Mouse (Mus musculus) stomach, postnatal 0 days (tissue): ENCODE measurements around the gene Ptk7.

Experiments used
- CTCF ChIP-seq: IDR thresholded peaks from 2 replicates; pipeline ENCODE4 v1.5.1; 2016; ENCODE audit warnings: antibody characterized with exemption, low read depth, mild to moderate bottlenecking, moderate library complexity
- EP300 ChIP-seq: optimal IDR thresholded peaks from 2 replicates; pipeline ENCODE3; 2016; ENCODE audit warnings: antibody characterized with exemption

DNA sequence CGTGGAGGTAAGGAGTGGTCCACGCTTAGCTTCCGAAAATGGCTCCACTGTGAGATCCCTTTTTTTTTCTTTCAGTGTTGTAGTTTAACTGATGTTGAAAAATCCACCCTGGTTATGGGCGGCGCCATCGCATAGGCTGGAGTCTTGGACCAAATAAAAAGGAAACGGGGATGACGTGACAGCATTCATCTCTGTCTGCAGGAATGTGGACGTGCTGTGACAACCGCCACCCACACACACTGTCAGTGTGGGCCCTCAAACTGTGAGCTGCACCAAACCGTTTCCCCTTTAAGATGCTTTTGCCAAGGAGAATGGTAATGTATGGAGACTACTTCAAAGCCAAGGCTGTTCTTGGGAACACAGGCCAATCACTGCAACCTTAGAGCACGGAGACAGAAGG, 23.3 kb downstream of the Ptk7 start:
- TF ChIP-seq CTCF (no peak), EP300 (no peak)
